In genomic region chr8:122369665-122370064, GRCm38 (mm10) we compare ENCODE assay signal across 9 mouse cellular contexts. TPM values are rescaled to one million over a fixed set of nuclear protein-coding genes. Genes with fewer than 3 reads are reported as not detected.
DNase-seq lines count a peak whose midpoint lies in the region; ATAC-seq lines count a peak whose summit lies in the region.
"Had no signal": no experiment of that assay in that cellular context is flagged by ENCODE, and none has a peak within 500 bp of the region (broad histone marks: within the 10 kb centered on the region; RNA-seq: fewer than 3 reads in every experiment).

No protein-coding gene starts in this region.

- 10% methylated on average over 9 of the region's 9 CpGs for WGBS in embryonic facial prominence, embryonic 12.5 days

- DNase-seq in ES-CJ7 (ENCODE audit: low read depth, low spot score), result peak; percentile 74
- peak; percentile 77 to 81 for DNase-seq in adrenal gland, postnatal 36 days
- peak; percentile 73 to 84 for DNase-seq in heart, postnatal 14 days
- peak; percentile 70 to 77 for DNase-seq in layer of hippocampus, postnatal 10 days (ENCODE audit: low spot score in 2 of 2)
- DNase-seq in lung, postnatal 36 days, result peak; percentile 84
- peak; percentile 69 for DNase-seq in right cerebral cortex, adult 18-20 months
- peak; percentile 78 for DNase-seq in urinary bladder, postnatal 25 days (ENCODE audit: low spot score)

- no peak overlapping the region for H3K4me3 ChIP-seq in embryonic facial prominence, embryonic 12.5 days
- H3K4me3 ChIP-seq: limb, embryonic 15.5 days had no signal

- no peaks in the 10 kb centered on the region for H3K9me3 ChIP-seq in embryonic facial prominence, embryonic 12.5 days
- H3K9me3 ChIP-seq: limb, embryonic 15.5 days had no signal

- no peaks in the 10 kb centered on the region for H3K36me3 ChIP-seq in embryonic facial prominence, embryonic 12.5 days
- H3K36me3 ChIP-seq: limb, embryonic 15.5 days had no signal

- no peaks in the 10 kb centered on the region for H3K4me1 ChIP-seq in embryonic facial prominence, embryonic 12.5 days

- no peak overlapping the region for H3K4me2 ChIP-seq in embryonic facial prominence, embryonic 12.5 days (replicated peaks)
- H3K4me2 ChIP-seq: limb, embryonic 15.5 days had no signal

- intact Hi-C loops in heart, postnatal 14 days (cut with DNase I), result loop anchor here (1.0 kb wide), 1 partner anchor 96 kb away; no protein-coding TSS in a partner anchor

- no peaks in the 10 kb centered on the region for H3K27me3 ChIP-seq in embryonic facial prominence, embryonic 12.5 days
- H3K27me3 ChIP-seq: limb, embryonic 15.5 days had no signal

- 0 out of 2 replicates have a peak, but pooled peaks have one; percentile 66 for ATAC-seq in embryonic facial prominence, embryonic 12.5 days (ENCODE audit: insufficient number of reproducible peaks, insufficient read depth, low FRiP score, low TSS enrichment)

- H3K27ac ChIP-seq in embryonic facial prominence, embryonic 12.5 days, result no peak overlapping the region
- H3K27ac ChIP-seq: limb, embryonic 15.5 days had no signal

- H3K9ac ChIP-seq in embryonic facial prominence, embryonic 12.5 days, result no peak overlapping the region
- H3K9ac ChIP-seq: limb, embryonic 15.5 days had no signal

RNA-seq across cellular contexts. Expression of gene Zc3h18, which starts 6.7 kb away (rescaled TPM):
- 10 to 100 TPM; 40.1 to 42.7 TPM for total RNA-seq in adrenal gland, postnatal 36 days (2021)
- 66.1 and 67.9 TPM in 2 replicates for polyA plus RNA-seq in embryonic facial prominence, embryonic 12.5 days (2016; fragmentation: Nextera tagmentation; extraction: Ambion mirVana)
- total RNA-seq in heart, postnatal 14 days (2021), result 10 to 100 TPM; 22.4 to 22.8 TPM
- total RNA-seq in layer of hippocampus, postnatal 10 days (2021), result 10 to 100 TPM; 37.4 TPM

RNA-seq across cellular contexts. Expression of gene Trhr2, which starts 9.1 kb away (rescaled TPM):
- total RNA-seq in adrenal gland, postnatal 36 days (2021), result not detected
- polyA plus RNA-seq in embryonic facial prominence, embryonic 12.5 days (2016; fragmentation: Nextera tagmentation; extraction: Ambion mirVana), result 0.32 and 0.39 TPM in 2 replicates
- total RNA-seq in heart, postnatal 14 days (2021), result not detected
- total RNA-seq in layer of hippocampus, postnatal 10 days (2021), result 1 to 10 TPM in 1 of 2 experiments, under 1 TPM in 1; 0.83 to 1.3 TPM

RNA-seq across cellular contexts. Expression of gene Il17c, which starts 52.2 kb away (rescaled TPM):
- total RNA-seq in adrenal gland, postnatal 36 days (2021), result not detected
- polyA plus RNA-seq in embryonic facial prominence, embryonic 12.5 days (2016; fragmentation: Nextera tagmentation; extraction: Ambion mirVana), result 0.45 TPM in 1 of 2 replicates, not detected in the other
- total RNA-seq in heart, postnatal 14 days (2021), result not detected
- not detected for total RNA-seq in layer of hippocampus, postnatal 10 days (2021)
